Mouse (Mus musculus): ENCODE results near the gene Cep68. TPM values are rescaled to one million over a fixed set of nuclear protein-coding genes. Genes with fewer than 3 reads are reported as not detected.

Gene Cep68
- 28.4 and 29.3 TPM in 2 replicates for polyA plus RNA-seq (2015; fragmentation: Nextera tagmentation; extraction: Ambion mirVana)

GRCm38 (mm10) chr11:20249296-20250110 lies at the start of gene Cep68:
Cep68 (minus strand) TSS chr11:20249429.
- ATAC-seq (ENCODE audit: low read depth): peak; percentile 99

GRCm38 (mm10) chr11:20284463-20284862 lies 35.2 kb upstream of the Cep68 start:
- Histone ChIP-seq H3K27me3 (no peaks in the 10 kb centered on the region), H3K4me1 (replicated peaks) (no peaks in the 10 kb centered on the region), H3K4me3 (no peak overlapping the region), H3K36me3 (no peaks in the 10 kb centered on the region), H3K4me2 (no peak overlapping the region), H3K27ac (replicated peaks) (no peak overlapping the region), H3K9me3 (no peaks in the 10 kb centered on the region), H3K9ac (no peak overlapping the region)
- ATAC-seq (ENCODE audit: low read depth): no peak
- 80% methylated on average over 3 of the region's 3 CpGs for WGBS

More at GRCm38 (mm10) chr11:20249296-20250110, at the start of gene Cep68:
- Histone ChIP-seq H3K4me1 (replicated peaks) (peaks cover 43% of the 10 kb centered on the region), H3K4me2 (peak within 1 kb of the TSS; percentile 78), H3K27me3 (no peaks in the 10 kb centered on the region), H3K9me3 (no peaks in the 10 kb centered on the region), H3K4me3 (peak within 1 kb of the TSS; percentile 94), H3K36me3 (no peaks in the 10 kb centered on the region), H3K27ac (replicated peaks) (peak within 1 kb of the TSS; percentile 92), H3K9ac (peak within 1 kb of the TSS; percentile 94)
- under 1% methylated on average over 59 of the region's 59 CpGs for WGBS

- WGBS: 81% methylated on average over 2 of the region's 2 CpGs
- H3K4me1 ChIP-seq (replicated peaks): no peaks in the 10 kb centered on the region
- H3K27ac ChIP-seq (replicated peaks): no peak overlapping the region
- H3K4me3 ChIP-seq: no peak overlapping the region
- H3K9me3 ChIP-seq: no peaks in the 10 kb centered on the region
- H3K27me3 ChIP-seq: no peaks in the 10 kb centered on the region
- H3K4me2 ChIP-seq: no peak overlapping the region
- H3K9ac ChIP-seq: no peak overlapping the region
- ATAC-seq (ENCODE audit: low read depth): no peak
- no peaks in the 10 kb centered on the region for H3K36me3 ChIP-seq
These were observed 33.5 kb upstream of the Cep68 start for GRCm38 (mm10) chr11:20282601-20283219.

- 74% methylated on average over 5 of the region's 5 CpGs for WGBS
- H3K9me3 ChIP-seq: no peaks in the 10 kb centered on the region
- H3K36me3 ChIP-seq: no peaks in the 10 kb centered on the region
- no peaks in the 10 kb centered on the region for H3K4me1 ChIP-seq (replicated peaks)
- no peak overlapping the region for H3K27ac ChIP-seq (replicated peaks)
- H3K27me3 ChIP-seq: no peaks in the 10 kb centered on the region
- H3K4me3 ChIP-seq: no peak overlapping the region
- H3K9ac ChIP-seq: no peak overlapping the region
- no peak overlapping the region for H3K4me2 ChIP-seq
- no peak for ATAC-seq (ENCODE audit: low read depth)
These were observed 31.8 kb upstream of the Cep68 start for GRCm38 (mm10) chr11:20280982-20281381.

- Histone ChIP-seq H3K4me3 (no peak overlapping the region), H3K4me1 (replicated peaks) (no peaks in the 10 kb centered on the region), H3K9me3 (no peaks in the 10 kb centered on the region), H3K27ac (replicated peaks) (no peak overlapping the region), H3K27me3 (no peaks in the 10 kb centered on the region), H3K9ac (no peak overlapping the region), H3K4me2 (no peak overlapping the region), H3K36me3 (no peaks in the 10 kb centered on the region)
- ATAC-seq (ENCODE audit: low read depth): no peak
- 59% methylated on average over 5 of the region's 5 CpGs for WGBS
These were observed 29.5 kb upstream of the Cep68 start for GRCm38 (mm10) chr11:20278702-20279101.

GRCm38 (mm10) chr11:20277106-20277505 lies 27.9 kb upstream of the Cep68 start:
- H3K27me3 ChIP-seq: no peaks in the 10 kb centered on the region
- no peaks in the 10 kb centered on the region for H3K9me3 ChIP-seq
- H3K36me3 ChIP-seq: no peaks in the 10 kb centered on the region
- 66% methylated on average over 2 of the region's 2 CpGs for WGBS
- no peaks in the 10 kb centered on the region for H3K4me1 ChIP-seq (replicated peaks)
- no peak overlapping the region for H3K4me3 ChIP-seq
- H3K9ac ChIP-seq: no peak overlapping the region
- no peak for ATAC-seq (ENCODE audit: low read depth)
- no peak overlapping the region for H3K27ac ChIP-seq (replicated peaks)
- no peak overlapping the region for H3K4me2 ChIP-seq

- no peak for ATAC-seq (ENCODE audit: low read depth)
- Histone ChIP-seq H3K27ac (replicated peaks) (no peak overlapping the region), H3K36me3 (no peaks in the 10 kb centered on the region), H3K4me3 (no peak overlapping the region), H3K9me3 (no peaks in the 10 kb centered on the region), H3K4me2 (no peak overlapping the region), H3K9ac (no peak overlapping the region), H3K27me3 (no peaks in the 10 kb centered on the region), H3K4me1 (replicated peaks) (no peaks in the 10 kb centered on the region)
- WGBS: 71% methylated on average over 2 of the region's 2 CpGs
These were observed 26.7 kb upstream of the Cep68 start for GRCm38 (mm10) chr11:20275974-20276373.

- H3K27me3 ChIP-seq: no peaks in the 10 kb centered on the region
- H3K9me3 ChIP-seq: no peaks in the 10 kb centered on the region
- H3K4me2 ChIP-seq: no peak overlapping the region
- no peak overlapping the region for H3K27ac ChIP-seq (replicated peaks)
- H3K4me3 ChIP-seq: no peak overlapping the region
- no peaks in the 10 kb centered on the region for H3K36me3 ChIP-seq
- H3K9ac ChIP-seq: no peak overlapping the region
- no peaks in the 10 kb centered on the region for H3K4me1 ChIP-seq (replicated peaks)
- 86% methylated on average over 6 of the region's 6 CpGs for WGBS
- ATAC-seq (ENCODE audit: low read depth): no peak
These were observed 20.7 kb upstream of the Cep68 start for GRCm38 (mm10) chr11:20269885-20270284.

GRCm38 (mm10) chr11:20262628-20263380 lies 13.6 kb upstream of the Cep68 start:
- WGBS: 57% methylated on average over 8 of the region's 8 CpGs
- no peak overlapping the region for H3K4me3 ChIP-seq

GRCm38 (mm10) chr11:20254791-20255190 lies 5.6 kb upstream of the Cep68 start:
- no peaks in the 10 kb centered on the region for H3K27me3 ChIP-seq
- no peaks in the 10 kb centered on the region for H3K9me3 ChIP-seq
- H3K27ac ChIP-seq (replicated peaks): no peak overlapping the region
- no peak for ATAC-seq (ENCODE audit: low read depth)
- H3K4me3 ChIP-seq: no peak overlapping the region
- peaks cover 9% of the 10 kb centered on the region for H3K4me1 ChIP-seq (replicated peaks)
- no peak overlapping the region for H3K4me2 ChIP-seq
- no peak overlapping the region for H3K9ac ChIP-seq
- WGBS: 83% methylated on average over 4 of the region's 4 CpGs
- H3K36me3 ChIP-seq: no peaks in the 10 kb centered on the region

More at GRCm38 (mm10) chr11:20262628-20263380, 13.6 kb upstream of the Cep68 start:
- H3K27me3 ChIP-seq: no peaks in the 10 kb centered on the region
- no peak overlapping the region for H3K27ac ChIP-seq (replicated peaks)
- H3K36me3 ChIP-seq: no peaks in the 10 kb centered on the region
- no peaks in the 10 kb centered on the region for H3K4me1 ChIP-seq (replicated peaks)
- ATAC-seq (ENCODE audit: low read depth): 0 out of 2 replicates have a peak, but pooled peaks have one; percentile 56
- no peaks in the 10 kb centered on the region for H3K9me3 ChIP-seq
- no peak overlapping the region for H3K4me2 ChIP-seq
- H3K9ac ChIP-seq: no peak overlapping the region

GRCm38 (mm10) chr11:20253088-20253487 lies 3.9 kb upstream of the Cep68 start:
- Histone ChIP-seq H3K4me2 (no peak overlapping the region), H3K4me3 (no peak overlapping the region), H3K9me3 (no peaks in the 10 kb centered on the region), H3K27ac (replicated peaks) (no peak overlapping the region), H3K27me3 (no peaks in the 10 kb centered on the region), H3K9ac (no peak overlapping the region), H3K4me1 (replicated peaks) (peaks cover 16% of the 10 kb centered on the region), H3K36me3 (no peaks in the 10 kb centered on the region)
- 85% methylated on average over 2 of the region's 2 CpGs for WGBS
- no peak for ATAC-seq (ENCODE audit: low read depth)

All from neural tube, embryonic 13.5 days (tissue).